Mouse (Mus musculus): Measurements from ENCODE around the gene Wipf3.

DNA sequence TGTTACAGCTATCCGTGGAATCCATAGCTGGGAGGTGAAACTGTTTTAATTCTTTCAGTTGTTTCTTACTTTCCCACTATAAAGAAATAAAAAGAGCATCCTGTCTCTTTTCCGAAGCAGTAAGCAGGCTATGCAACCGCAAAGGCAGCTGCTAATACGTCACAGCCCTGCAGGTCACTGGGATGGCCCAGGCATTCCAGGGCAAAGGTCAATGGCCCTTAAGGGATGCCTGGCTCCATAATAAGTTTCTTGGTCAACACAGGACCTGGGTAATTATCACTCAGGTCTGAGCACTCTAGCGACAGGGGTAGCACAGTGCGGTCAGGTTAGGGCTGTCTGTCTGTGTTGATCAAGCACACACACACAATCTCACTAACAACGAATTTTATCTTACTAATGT is 61.7 kb downstream of the Wipf3 start:
- TF ChIP-seq CTCF (IDR thresholded peaks at IDR 0.05) (no peak), EP300 (IDR thresholded peaks at IDR 0.05) (no peak)

All from lung, postnatal 0 days (tissue).